Mouse (Mus musculus) kidney, adult 2 months (tissue): ENCODE measurements at regions not wholly inside any gene's neighbourhood (a gene's known extent, or its start where the extent isn't known, plus 50 kb on each side); places are given as distances from the start of the nearest gene placed in this dataset.

Experiments
- DNase-seq: peaks from one replicate; pipeline ENCODE4 v3.0.0; 2021
- H3K27ac ChIP-seq: fragments of 200-500 bp; 2 replicates; pipeline ENCODE4 v1.5.1; 2012; ENCODE audit warnings: low read depth, low read length, control low read depth, inconsistent platforms; ENCODE audit not compliant: insufficient read depth
- H3K27me3 ChIP-seq: fragments of 200-500 bp; replicated peaks from 2 replicates; pipeline ENCODE4 v1.6.1; 2012; ENCODE audit warnings: mild to moderate bottlenecking, moderate library complexity, low read length, inconsistent platforms; ENCODE audit not compliant: control insufficient read depth, insufficient read depth
- H3K36me3 ChIP-seq: fragments of 200-500 bp; 2 replicates; pipeline ENCODE4 v1.6.1; 2012; ENCODE audit warnings: mild to moderate bottlenecking, moderate library complexity, low read length, inconsistent platforms; ENCODE audit not compliant: control insufficient read depth, insufficient read depth
- H3K4me1 ChIP-seq: fragments of 200-500 bp; 2 replicates; pipeline ENCODE4 v1.6.1; 2011; ENCODE audit warnings: low read length; ENCODE audit not compliant: control insufficient read depth, insufficient read depth
- H3K4me3 ChIP-seq: fragments of 200-500 bp; 2 replicates; pipeline ENCODE4 v1.5.1; 2011; ENCODE audit warnings: mild to moderate bottlenecking, low read depth, low read length, control low read depth; ENCODE audit not compliant: insufficient read depth
- CTCF ChIP-seq: fragments of 200-500 bp; conservative IDR thresholded peaks from 2 replicates; pipeline ENCODE4 v1.5.1; 2011; ENCODE audit warnings: low read depth, mild to moderate bottlenecking, control low read depth, low read length, moderate library complexity, mixed read lengths; ENCODE audit not compliant: insufficient read depth, insufficient read length
- POLR2A ChIP-seq: fragments of 200-500 bp; IDR thresholded peaks from one replicate; pipeline ENCODE4 v1.6.1; 2011; ENCODE audit warnings: low read depth, low read length, control low read depth
- WGBS: fragments of 180-500 bp; shearing (Covaris S2); methylation state at CpG from one replicate; pipeline ENCODE4 v1.1.7; 2018; 5-methylcytosine and 5-hydroxymethylcytosine counted together

DNA sequence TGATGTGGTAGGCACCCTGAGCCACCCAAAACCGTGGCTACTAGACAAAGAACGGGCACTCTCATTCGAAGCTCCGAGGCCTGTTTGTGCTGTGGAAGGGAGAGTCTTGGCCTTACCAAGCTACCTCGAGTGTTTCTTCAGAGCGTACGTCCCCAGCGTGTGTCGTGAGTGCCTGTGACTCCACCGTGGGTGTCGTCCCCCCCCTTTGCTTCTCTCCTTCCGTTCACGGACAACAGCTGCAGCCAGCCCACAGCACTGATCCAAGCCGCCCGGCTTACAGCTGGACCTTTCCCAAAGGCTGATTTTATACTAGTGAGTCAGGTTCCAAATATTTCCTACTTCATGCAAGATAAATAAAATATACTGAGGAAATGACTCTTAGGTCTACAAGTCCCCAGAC lies 249.8 kb downstream of the Satb1 start:
- no peaks in the 10 kb centered on the region for H3K4me1 ChIP-seq
- DNase-seq = peak; percentile 11
- H3K4me3 ChIP-seq = no peak overlapping the region
- TF ChIP-seq POLR2A (no peak), CTCF (no peak)
- H3K27me3 ChIP-seq = no peaks in the 10 kb centered on the region
- no peaks in the 10 kb centered on the region for H3K36me3 ChIP-seq
- WGBS = 66% methylated on average over 15 of the region's 15 CpGs
- H3K27ac ChIP-seq = no peak overlapping the region

DNA sequence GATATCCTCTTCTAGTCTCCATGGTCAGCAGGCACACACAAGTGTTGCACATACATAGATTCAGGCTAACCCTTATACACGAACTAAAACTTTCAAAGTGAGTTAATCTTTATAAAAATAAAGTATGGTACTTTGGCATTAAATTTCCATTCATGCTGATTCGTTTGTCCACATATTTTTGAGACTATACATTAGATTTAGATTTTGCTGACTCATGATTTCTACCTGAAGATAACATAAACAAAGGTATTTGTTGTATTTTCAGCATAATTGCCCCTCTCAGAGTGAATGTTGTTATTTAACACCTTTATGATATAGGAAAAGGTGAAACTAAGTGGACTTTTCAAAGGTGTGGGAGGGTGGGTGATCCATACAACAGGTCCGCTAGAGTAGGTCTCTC lies 277.2 kb downstream of the Satb1 start:
- no peak for TF ChIP-seq POLR2A
- TF ChIP-seq CTCF = no peak
- no peak overlapping the region for H3K27ac ChIP-seq
- no peaks in the 10 kb centered on the region for H3K36me3 ChIP-seq
- no peaks in the 10 kb centered on the region for H3K27me3 ChIP-seq
- no peak for DNase-seq
- H3K4me3 ChIP-seq = no peak overlapping the region
- WGBS = 76% methylated on average over 3 of the region's 3 CpGs
- no peaks in the 10 kb centered on the region for H3K4me1 ChIP-seq

DNA sequence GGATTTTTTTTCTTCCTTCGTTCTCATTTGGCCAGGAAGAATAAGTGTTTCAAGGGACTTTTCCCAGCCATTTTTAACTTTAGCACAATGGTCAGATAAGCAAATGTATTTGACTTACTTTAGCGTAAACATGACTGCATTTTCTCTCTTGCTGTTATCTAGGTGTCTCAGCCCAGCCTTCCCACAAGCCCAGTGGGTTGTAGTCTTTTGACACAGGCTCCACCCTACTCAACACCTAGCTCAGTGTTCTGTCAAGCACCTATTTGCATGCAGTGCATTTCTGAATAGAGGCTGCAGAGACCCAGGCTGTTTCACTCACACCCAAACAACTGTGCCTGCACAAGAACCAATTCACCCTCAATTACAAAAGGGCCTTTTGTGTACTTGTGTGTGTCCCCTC lies 278.6 kb downstream of the Satb1 start:
- no peak for DNase-seq
- no peaks in the 10 kb centered on the region for H3K4me1 ChIP-seq
- no peak overlapping the region for H3K4me3 ChIP-seq
- H3K36me3 ChIP-seq = no peaks in the 10 kb centered on the region
- no peaks in the 10 kb centered on the region for H3K27me3 ChIP-seq
- no peak for TF ChIP-seq POLR2A
- no peak for TF ChIP-seq CTCF
- 83% methylated on average over 2 of the region's 2 CpGs for WGBS
- H3K27ac ChIP-seq = no peak overlapping the region

DNA sequence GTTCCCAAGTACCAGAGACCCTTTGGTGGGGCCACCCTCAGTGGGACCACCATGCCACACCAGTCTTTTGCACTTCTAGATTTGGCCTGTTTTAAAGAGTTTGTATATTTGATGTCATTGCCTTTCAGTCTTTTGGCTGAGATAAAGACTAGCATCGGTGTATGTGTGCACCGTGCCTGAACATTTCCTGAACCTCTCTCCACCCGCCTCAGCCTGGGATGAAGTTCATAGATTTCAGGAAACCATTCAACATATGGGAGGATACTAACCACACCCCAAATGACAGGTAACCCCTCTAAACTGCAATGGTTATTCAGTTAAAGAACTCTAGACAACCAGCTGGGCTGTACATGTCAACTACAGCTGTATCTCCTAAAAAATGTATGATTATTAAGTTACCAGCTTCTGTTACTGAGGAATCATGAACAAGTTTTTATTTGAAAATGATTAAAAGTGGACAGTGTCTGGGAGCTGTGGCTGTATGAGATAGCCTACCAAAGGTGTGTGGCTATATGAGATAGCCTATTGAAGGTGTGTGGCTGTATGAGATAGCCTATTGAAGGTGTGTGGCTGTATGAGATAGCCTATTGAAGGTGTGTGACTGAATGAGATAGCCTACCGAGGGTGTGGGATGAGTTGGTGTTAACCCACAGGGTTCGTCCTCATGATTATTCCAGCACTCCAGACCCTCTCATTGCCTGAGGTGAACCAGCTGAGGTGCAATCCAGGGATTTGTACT lies 280.6 kb downstream of the Satb1 start:
- no peak for DNase-seq
- WGBS = 88% methylated on average over 5 of the region's 5 CpGs
- H3K4me3 ChIP-seq = no peak overlapping the region
- no peaks in the 10 kb centered on the region for H3K36me3 ChIP-seq
- no peak overlapping the region for H3K27ac ChIP-seq
- TF ChIP-seq CTCF (no peak), POLR2A (no peak)
- no peaks in the 10 kb centered on the region for H3K4me1 ChIP-seq
- H3K27me3 ChIP-seq = no peaks in the 10 kb centered on the region

DNA sequence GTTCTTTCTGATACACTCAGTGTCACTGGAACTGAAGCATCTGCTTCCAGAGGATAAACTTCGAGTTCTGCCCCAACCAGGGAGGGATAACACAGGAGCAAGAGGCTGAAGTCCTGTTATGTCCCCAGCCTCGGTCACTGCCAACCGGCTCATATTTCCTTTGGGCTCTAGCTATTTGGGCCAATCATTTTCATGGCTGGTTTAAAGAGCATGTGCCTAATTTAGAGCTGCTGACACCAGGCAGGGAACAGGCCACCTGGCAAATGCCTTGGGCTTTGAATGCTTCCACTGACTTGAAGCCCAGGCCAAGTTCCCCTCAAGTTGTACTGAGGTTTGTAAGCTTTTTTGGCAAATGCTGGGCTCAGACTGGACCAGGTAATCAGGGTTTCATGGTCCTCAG lies 286.1 kb downstream of the Satb1 start:
- Histone ChIP-seq H3K27ac (no peak overlapping the region), H3K27me3 (no peaks in the 10 kb centered on the region), H3K36me3 (no peaks in the 10 kb centered on the region), H3K4me1 (no peaks in the 10 kb centered on the region), H3K4me3 (no peak overlapping the region)
- TF ChIP-seq POLR2A (no peak), CTCF (no peak)
- DNase-seq = no peak
- WGBS = 8% methylated on average over 3 of the region's 3 CpGs

DNA sequence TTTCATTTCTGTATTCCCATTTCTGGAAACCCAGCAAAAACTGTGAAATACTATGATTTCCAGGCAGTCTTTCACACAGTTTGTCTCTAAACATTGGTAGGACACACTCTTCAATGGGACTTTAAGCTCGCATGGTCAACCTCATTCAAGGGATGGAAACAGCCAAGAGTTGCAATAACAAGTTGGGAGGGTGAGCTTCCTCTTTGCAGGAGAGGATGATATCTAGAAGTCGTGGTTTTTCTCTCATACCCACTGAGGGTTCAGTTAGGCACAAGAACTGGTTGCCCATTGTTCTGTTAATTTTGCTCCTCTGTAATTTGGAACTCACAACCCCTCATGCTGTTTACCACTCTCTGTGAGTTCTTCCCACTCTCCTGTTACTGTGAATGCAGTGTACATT lies 290.5 kb downstream of the Satb1 start:
- TF ChIP-seq CTCF (no peak), POLR2A (no peak)
- 64% methylated on average over 2 of the region's 2 CpGs for WGBS
- no peaks in the 10 kb centered on the region for H3K36me3 ChIP-seq
- DNase-seq = no peak
- H3K27ac ChIP-seq = no peak overlapping the region
- no peaks in the 10 kb centered on the region for H3K27me3 ChIP-seq
- H3K4me3 ChIP-seq = no peak overlapping the region
- H3K4me1 ChIP-seq = no peaks in the 10 kb centered on the region

DNA sequence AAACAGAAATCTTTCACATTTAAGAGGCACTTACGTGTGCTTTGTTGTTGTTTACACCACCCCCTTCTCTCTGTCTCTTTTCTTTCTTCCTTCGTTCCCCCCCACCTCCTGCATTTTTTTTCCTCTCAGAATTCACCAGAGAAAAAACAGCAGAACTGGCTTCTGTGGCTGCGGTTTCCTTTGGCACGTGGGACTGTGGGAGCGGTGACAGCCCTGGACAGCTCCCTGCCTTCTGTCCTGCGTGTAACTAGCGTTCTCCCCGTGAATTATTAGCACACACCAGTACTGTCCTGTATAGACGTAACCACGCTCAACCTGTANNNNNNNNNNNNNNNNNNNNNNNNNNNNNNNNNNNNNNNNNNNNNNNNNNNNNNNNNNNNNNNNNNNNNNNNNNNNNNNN lies 298.4 kb downstream of the Satb1 start:
- no peak for DNase-seq
- no peaks in the 10 kb centered on the region for H3K27me3 ChIP-seq
- H3K27ac ChIP-seq = no peak overlapping the region
- H3K36me3 ChIP-seq = no peaks in the 10 kb centered on the region
- no peaks in the 10 kb centered on the region for H3K4me1 ChIP-seq
- H3K4me3 ChIP-seq = no peak overlapping the region
- TF ChIP-seq CTCF = no peak
- no peak for TF ChIP-seq POLR2A
- 10% methylated on average over 10 of the region's 10 CpGs for WGBS

DNA sequence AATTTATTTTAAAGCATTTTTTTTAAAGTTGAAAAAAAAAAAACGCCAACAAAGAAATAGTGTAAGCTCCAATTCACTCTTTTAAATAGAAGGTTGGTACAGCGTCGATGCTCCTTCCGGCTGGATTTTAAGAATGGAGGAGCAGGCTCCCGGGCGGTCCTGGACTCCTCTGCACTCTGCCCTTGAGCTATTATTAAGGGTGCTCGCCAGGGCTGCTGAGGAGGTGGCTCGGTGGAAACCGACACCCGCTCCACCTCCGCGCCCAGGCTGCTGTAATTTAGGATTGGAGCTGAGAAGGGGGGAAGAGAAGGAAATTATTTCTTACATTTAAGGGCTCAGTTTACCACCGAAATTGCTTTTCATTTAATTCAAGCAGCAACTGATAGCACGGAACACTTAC lies 298.8 kb downstream of the Satb1 start:
- Histone ChIP-seq H3K36me3 (no peaks in the 10 kb centered on the region), H3K4me1 (no peaks in the 10 kb centered on the region), H3K27ac (no peak overlapping the region), H3K4me3 (no peak overlapping the region), H3K27me3 (no peaks in the 10 kb centered on the region)
- no peak for DNase-seq
- TF ChIP-seq POLR2A (no peak), CTCF (no peak)
- 12% methylated on average over 14 of the region's 14 CpGs for WGBS
